Mouse (Mus musculus) bone marrow, adult 2 months (tissue): ENCODE measurements at regions not wholly inside any gene's neighbourhood (a gene's known extent, or its start where the extent isn't known, plus 50 kb on each side); places are given as distances from the start of the nearest gene placed in this dataset.

Source experiments
- H3K27ac ChIP-seq: fragments of 200-500 bp; 2 replicates; pipeline ENCODE4 v1.5.1; 2012; ENCODE audit warnings: low read depth, mild to moderate bottlenecking, control low read depth, inconsistent platforms, low read length; ENCODE audit not compliant: control insufficient read depth, poor library complexity, insufficient read depth
- H3K4me1 ChIP-seq: fragments of 200-500 bp; 2 replicates; pipeline ENCODE4 v1.6.1; 2011; ENCODE audit warnings: low read length; ENCODE audit not compliant: control insufficient read depth, insufficient read depth
- H3K4me3 ChIP-seq: fragments of 200-500 bp; replicated peaks from 2 replicates; pipeline ENCODE3; 2011; ENCODE audit warnings: mild to moderate bottlenecking, low read depth, low read length, control low read depth; ENCODE audit not compliant: control insufficient read depth
- CTCF ChIP-seq: fragments of 200-500 bp; IDR thresholded peaks from 2 replicates; pipeline ENCODE4 v1.5.1; 2011; ENCODE audit warnings: low read length, control low read depth; ENCODE audit not compliant: control insufficient read depth, insufficient read depth
- POLR2A ChIP-seq: fragments of 200-500 bp; IDR thresholded peaks from 2 replicates; pipeline ENCODE4 v1.6.1; 2011; ENCODE audit warnings: low read depth, mild to moderate bottlenecking, control low read depth, low read length, borderline replicate concordance; ENCODE audit not compliant: control insufficient read depth
- WGBS: fragments of 180-500 bp; shearing (Covaris S2); methylation state at CpG from one replicate; pipeline ENCODE4 v1.1.7; 2018; 5-methylcytosine and 5-hydroxymethylcytosine counted together

DNA sequence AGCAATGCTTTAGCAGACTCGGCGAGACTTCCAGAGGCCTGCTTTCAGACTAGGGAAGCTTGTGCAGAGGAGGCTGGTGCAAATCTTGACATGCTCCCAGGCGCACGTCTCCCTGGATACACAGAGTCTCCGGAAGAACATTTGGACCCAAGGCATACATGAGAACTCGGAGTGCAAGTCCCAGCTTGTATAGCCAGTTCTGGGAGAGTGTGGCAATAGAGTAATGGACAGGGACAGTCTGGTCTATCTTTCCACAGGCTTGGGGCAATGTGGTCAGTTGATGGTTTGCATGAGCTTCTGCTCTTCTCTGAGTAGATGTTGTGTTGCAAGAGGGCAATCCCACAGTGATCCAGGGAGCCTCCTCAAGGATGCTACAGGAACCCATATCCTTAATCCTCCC, 93.2 kb downstream of the Gadd45g start:
- Histone ChIP-seq H3K4me1 (no peaks in the 10 kb centered on the region; the same call in 1 of the 2 replicates), H3K4me3 (no peak overlapping the region), H3K27ac (no peak overlapping the region)
- no peak for TF ChIP-seq POLR2A
- TF ChIP-seq CTCF, result no peak
- 88% methylated on average over 6 of the region's 6 CpGs for WGBS

DNA sequence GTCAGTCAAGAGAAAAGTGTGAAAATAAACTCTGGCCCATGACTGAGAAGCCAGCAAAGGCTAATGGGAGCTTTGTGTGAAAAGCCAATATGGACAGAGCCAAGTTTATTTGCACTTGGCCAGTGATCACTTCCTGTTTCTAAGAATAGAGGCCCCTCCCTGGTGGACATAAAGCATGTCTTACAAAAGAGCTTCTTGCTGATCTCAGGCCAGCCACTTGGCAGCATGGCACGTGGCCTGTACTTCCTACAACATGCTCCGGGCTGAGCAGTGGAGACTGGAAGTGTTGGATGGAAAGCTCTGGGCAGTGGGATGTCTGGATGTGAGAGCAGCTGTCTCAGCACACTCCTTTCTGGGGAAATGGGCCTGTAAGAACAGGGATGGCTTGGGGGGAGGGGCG, 99.7 kb downstream of the Gadd45g start:
- Histone ChIP-seq H3K4me1 (peaks cover 7% of the 10 kb centered on the region), H3K27ac (no peak overlapping the region), H3K4me3 (no peak overlapping the region)
- WGBS, result 31% methylated on average over 3 of the region's 3 CpGs
- TF ChIP-seq POLR2A (no peak), CTCF (no peak)

DNA sequence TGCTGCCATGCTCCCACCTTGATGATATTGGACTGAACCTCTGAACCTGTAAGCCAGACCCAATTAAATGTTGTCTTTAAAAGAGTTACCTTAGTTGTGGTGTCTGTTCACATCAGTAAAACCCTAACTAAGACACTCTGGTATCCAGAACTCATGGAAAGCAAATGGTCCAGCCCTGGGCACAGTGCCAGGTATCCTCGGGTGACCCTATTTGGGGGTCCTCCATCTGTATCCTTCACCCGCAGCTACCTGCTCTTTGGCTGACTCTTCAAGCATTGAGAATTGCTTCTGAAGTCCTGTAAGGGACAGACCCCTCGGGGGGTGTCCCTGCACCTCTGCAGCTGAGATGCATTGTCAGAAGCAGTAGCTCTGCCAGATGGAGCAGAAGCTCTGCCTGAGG, 102.4 kb downstream of the Gadd45g start:
- Histone ChIP-seq H3K27ac (no peak overlapping the region), H3K4me3 (no peak overlapping the region), H3K4me1 (peaks cover 7% of the 10 kb centered on the region)
- WGBS, result 82% methylated on average over 3 of the region's 3 CpGs
- TF ChIP-seq CTCF (no peak), POLR2A (no peak)

DNA sequence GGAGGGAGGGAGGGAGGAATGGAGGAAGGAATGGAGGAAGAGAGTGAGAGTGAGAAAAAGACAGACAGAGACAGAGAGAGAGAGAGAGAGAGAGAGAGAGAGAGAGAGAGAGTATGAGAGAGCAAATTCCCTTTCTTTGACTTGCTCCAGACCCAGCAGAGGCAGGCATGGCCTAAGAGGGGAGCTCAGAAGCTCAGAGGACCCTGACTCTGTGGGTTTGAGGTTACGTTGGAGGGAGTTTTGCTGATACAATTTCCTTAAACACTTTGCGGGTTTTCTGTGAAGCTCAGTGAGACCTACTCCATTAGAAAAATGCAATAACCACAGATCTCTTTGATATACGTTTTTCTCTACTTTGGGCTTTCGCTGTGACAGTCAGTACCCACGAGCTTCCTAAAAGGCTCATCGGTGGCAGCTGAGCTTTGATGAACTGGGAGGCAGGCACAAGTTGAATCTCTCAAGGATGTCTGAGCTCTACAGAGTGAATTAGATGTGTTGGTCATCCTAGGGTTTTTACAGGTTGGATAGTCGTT, 105.1 kb downstream of the Gadd45g start:
- no peak overlapping the region for H3K4me3 ChIP-seq
- TF ChIP-seq POLR2A (no peak), CTCF (no peak)
- H3K27ac ChIP-seq, result no peak overlapping the region
- no peaks in the 10 kb centered on the region; the same call in 1 of the 2 replicates for H3K4me1 ChIP-seq
- 14% methylated on average over 7 of the region's 7 CpGs for WGBS

DNA sequence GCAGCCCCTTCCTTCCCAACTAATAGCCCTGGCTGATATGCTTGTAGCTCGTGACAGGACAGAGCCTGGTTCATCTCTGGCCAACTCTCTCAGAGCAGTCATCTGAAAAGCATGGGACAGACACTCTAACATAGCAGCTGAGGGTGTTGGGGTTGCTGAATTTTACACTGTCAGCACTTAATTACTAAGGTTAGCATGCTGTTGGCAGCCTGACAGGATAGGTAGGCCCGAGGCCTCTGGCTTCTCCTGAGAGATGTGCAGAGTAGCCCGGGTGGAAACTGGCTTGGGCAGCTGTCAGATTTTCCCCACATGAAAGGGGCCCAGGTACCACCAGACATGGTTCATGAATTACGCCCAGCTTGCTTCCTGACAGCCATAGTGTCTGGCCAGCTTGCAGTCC, 106.6 kb downstream of the Gadd45g start:
- Histone ChIP-seq H3K4me3 (no peak overlapping the region), H3K27ac (no peak overlapping the region), H3K4me1 (no peaks in the 10 kb centered on the region; the same call in 1 of the 2 replicates)
- 72% methylated on average over 4 of the region's 4 CpGs for WGBS
- TF ChIP-seq CTCF (no peak), POLR2A (no peak)

DNA sequence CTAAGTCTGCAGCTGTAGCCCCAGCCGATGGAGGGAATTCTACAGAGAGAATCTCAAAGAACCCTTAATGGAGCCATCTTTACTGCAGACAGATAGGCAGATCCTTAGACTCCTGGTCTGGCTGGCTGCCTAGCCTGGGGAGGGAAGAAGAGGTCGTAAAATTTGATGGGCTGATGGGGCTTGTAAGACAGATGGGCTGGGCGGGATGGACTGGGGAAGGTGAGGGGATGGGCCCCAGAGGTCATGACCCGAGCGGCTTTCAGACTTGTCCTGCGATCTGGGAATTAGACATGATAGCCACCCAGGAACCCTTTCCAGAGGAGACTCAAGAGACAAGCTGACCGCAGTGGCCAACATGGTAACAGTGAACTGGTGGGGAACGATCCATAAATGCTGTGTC, 107.1 kb downstream of the Gadd45g start:
- Histone ChIP-seq H3K27ac (no peak overlapping the region), H3K4me3 (no peak overlapping the region), H3K4me1 (no peaks in the 10 kb centered on the region; the same call in 1 of the 2 replicates)
- WGBS, result 89% methylated on average over 8 of the region's 8 CpGs
- TF ChIP-seq POLR2A (no peak), CTCF (no peak)

DNA sequence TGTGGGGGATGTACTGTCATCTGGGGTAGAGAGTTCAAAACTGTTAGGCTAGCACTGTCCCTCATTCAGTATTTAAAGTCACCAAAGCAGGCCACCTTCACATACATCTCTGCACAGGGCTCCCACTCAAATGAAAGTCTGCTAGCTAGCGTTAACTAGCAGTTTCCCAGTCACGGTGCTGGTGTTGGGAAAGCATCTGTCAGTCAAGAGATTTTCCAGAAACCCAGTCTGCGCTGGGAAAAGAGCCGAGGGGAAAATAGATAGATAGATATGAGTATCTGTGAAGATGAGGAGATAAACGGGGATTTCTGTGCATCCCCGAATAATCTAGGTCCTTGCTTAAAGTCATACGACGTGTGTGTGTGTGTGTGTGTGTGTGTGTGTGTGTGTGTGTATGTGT, 110.6 kb downstream of the Gadd45g start:
- Histone ChIP-seq H3K27ac (no peak overlapping the region), H3K4me1 (no peaks in the 10 kb centered on the region; the same call in 1 of the 2 replicates), H3K4me3 (no peak overlapping the region)
- TF ChIP-seq POLR2A, result no peak
- TF ChIP-seq CTCF, result no peak
- 88% methylated on average over 8 of the region's 8 CpGs for WGBS

DNA sequence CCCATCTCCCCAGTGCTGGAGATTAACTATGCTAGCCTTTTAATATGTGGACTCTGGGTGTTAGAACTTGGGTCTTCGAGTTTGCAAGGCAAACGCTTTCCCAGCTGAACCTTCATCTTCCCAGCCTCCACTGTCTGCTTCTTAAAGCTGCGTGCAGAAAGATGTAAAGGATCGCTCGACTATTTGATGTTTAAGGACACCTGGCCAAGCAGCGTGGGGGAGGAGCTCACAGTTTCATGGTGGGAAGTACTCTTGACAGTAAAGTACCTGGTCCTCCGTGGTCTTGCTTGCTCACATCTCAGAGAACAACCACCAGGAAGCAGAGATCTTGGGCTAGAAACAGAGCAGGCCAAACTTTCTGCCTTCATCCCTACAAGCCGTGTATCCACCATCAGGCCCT, 113.1 kb downstream of the Gadd45g start:
- no peak overlapping the region for H3K27ac ChIP-seq
- WGBS, result 80% methylated on average over 8 of the region's 8 CpGs

DNA sequence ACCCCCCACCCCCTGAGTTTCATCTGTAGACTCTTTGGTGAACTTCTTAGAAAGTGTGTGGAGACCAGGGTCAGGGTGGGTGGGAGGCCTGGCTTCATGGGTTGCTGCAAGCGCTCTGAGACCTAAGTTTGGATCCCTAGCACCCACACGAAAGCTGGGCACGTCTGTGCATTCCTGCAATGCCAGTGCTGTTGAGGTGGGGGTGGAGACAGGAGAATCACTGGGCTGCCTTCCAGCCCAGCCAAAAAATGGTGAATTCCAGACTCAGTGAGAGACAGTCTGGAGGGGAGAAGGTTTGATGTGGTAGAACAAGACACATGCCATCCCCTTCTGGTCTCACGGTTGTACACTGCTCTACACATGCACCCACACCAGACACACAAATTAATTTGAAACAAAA, 113.8 kb downstream of the Gadd45g start:
- Histone ChIP-seq H3K27ac (no peak overlapping the region), H3K4me3 (no peak overlapping the region), H3K4me1 (peaks cover 4% of the 10 kb centered on the region)
- TF ChIP-seq CTCF (no peak), POLR2A (no peak)
- WGBS, result 93% methylated on average over 4 of the region's 4 CpGs

More for the DNA sequence above, 113.1 kb downstream of the Gadd45g start:
- Histone ChIP-seq H3K4me3 (no peak overlapping the region), H3K4me1 (peaks cover 2% of the 10 kb centered on the region)
- TF ChIP-seq CTCF, result no peak
- no peak for TF ChIP-seq POLR2A
